Mouse (Mus musculus) lung, embryonic 16.5 days (tissue): ENCODE results near the gene Samm50. TPM values are rescaled to one million over a fixed set of nuclear protein-coding genes. Genes with fewer than 3 reads are reported as not detected.

ENCODE experiments used
- ATAC-seq: fragments of 200-750 bp; cut with Nextera tagmentation; 2 replicates; pipeline ENCODE4 v1.8.0; 2017; ENCODE audit warnings: low read depth, mild to moderate bottlenecking, moderate library complexity
- H3K27ac ChIP-seq: fragments of 300-500 bp; sonication (generic); 2 replicates; pipeline ENCODE4 v1.5.1; 2014; ENCODE audit warnings: mild to moderate bottlenecking, control low read depth, low read length
- H3K27me3 ChIP-seq: fragments of 300-500 bp; sonication (generic); 2 replicates; pipeline ENCODE4 v1.6.1; 2014; ENCODE audit warnings: low read depth, low read length, mixed read lengths; ENCODE audit not compliant: control insufficient read depth, insufficient read depth
- H3K36me3 ChIP-seq: fragments of 300-500 bp; sonication (generic); 2 replicates; pipeline ENCODE4 v1.6.1; 2014; ENCODE audit warnings: low read length; ENCODE audit not compliant: control insufficient read depth, insufficient read depth
- H3K4me1 ChIP-seq: fragments of 300-500 bp; sonication (generic); replicated peaks from 2 replicates; pipeline ENCODE4 v1.6.1; 2014; ENCODE audit warnings: low read length, mixed read lengths; ENCODE audit not compliant: control insufficient read depth, insufficient read depth
- H3K4me2 ChIP-seq: fragments of 300-500 bp; sonication (generic); 2 replicates; pipeline ENCODE4 v1.6.1; 2014; ENCODE audit warnings: low read depth, low read length, control low read depth
- H3K4me3 ChIP-seq: fragments of 300-500 bp; sonication (generic); 2 replicates; pipeline ENCODE4 v1.5.1; 2014; ENCODE audit warnings: mild to moderate bottlenecking, low read length, control low read depth
- H3K9ac ChIP-seq: fragments of 300-500 bp; sonication (generic); 2 replicates; pipeline ENCODE4 v1.6.1; 2014; ENCODE audit warnings: low read length, control low read depth
- H3K9me3 ChIP-seq: fragments of 300-500 bp; sonication (generic); 2 replicates; pipeline ENCODE4 v1.6.1; 2016; ENCODE audit warnings: low read length; ENCODE audit not compliant: control insufficient read depth
- WGBS: fragments of 180-500 bp; shearing (Covaris S2); extraction: QIAGEN DNeasy Blood & Tissue Kit; methylation state at CpG from one replicate; pipeline ENCODE4 v1.1.7; 2014; 5-methylcytosine and 5-hydroxymethylcytosine counted together
- microRNA-seq: library from miRNA; unstranded; fragments of <30 nt; microRNA quantifications from one replicate; pipeline ENCODE4, GENCODE M21; 2016
- polyA plus RNA-seq: library from polyadenylated mRNA; unstranded; fragments of >200 nt; fragmentation: Nextera tagmentation; extraction: Ambion mirVana; gene quantifications from 2 replicates; pipeline ENCODE4 v1.2.1, GENCODE M21; 2015

Gene Samm50
- polyA plus RNA-seq, 1 experiment from 2014 or later, result 105 TPM

DNA sequence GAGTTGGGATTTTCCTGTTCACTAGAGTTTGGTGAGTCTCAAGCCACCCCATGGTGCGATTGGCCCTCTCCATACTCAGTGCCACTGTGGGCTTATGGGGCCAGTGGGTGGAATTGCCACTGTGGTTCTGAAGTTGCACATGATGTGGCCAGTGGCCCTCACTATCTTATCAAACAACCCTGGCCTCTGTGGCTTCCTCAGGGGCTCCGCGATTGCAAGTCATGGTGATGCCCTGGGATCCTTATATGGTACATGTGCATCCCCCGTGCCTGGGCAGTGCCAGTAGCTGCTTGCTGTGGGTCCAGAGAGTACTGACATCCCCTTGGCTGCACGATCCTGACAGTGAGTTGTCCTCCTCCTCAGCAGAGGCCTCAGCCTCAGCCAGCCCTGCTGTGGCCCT, 64.8 kb downstream of the Samm50 start:
- H3K27ac ChIP-seq, result no peak overlapping the region

DNA sequence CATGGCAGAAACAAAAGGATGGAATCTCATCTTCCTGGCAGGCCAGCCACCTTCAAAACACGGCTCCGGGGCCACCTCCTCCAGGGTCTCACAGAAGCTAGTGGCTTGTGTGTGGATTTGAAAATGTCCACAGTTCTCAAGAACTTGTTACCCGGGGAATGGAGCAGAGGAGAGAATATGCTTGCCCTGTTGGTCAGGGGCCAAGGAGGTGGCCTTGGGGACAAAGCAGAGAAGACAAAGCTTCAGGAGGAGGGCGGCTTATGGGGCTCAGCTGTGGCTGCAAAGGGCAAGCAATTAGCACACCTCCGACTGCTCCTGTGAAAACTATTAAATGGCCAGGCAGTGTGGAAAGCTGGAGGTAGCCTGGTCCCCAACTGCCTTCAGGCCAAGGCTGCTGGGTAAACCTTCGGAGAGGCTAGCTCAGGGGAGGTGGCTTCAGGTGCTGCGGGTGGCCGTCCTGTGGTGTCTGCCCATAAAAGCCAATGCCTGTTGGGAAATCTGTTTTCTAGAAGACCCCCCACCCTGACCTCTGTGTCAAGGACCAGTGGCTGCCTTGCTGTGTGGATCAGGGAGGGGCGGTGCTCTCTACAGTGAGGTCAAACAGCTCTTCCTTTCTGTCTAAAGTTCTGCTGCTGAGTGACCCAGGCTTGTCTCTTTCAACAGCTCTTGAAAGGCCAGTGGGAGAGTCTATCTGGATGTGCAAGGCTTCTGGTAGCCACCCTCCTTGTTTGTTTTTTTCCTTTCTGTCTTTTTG, 66.7 kb downstream of the Samm50 start:
- Histone ChIP-seq H3K4me3 (no peak overlapping the region), H3K9ac (no peak overlapping the region), H3K27ac (no peak overlapping the region), H3K4me2 (no peak overlapping the region), H3K36me3 (no peaks in the 10 kb centered on the region), H3K4me1 (peaks cover 4% of the 10 kb centered on the region; the same call in 1 of the 2 replicates), H3K27me3 (no peaks in the 10 kb centered on the region), H3K9me3 (no peaks in the 10 kb centered on the region)
- no peak for ATAC-seq
- 79% methylated on average over 9 of the region's 9 CpGs for WGBS

More for the DNA sequence above, 64.8 kb downstream of the Samm50 start:
- Histone ChIP-seq H3K9ac (no peak overlapping the region), H3K4me3 (no peak overlapping the region), H3K27me3 (no peaks in the 10 kb centered on the region), H3K9me3 (no peaks in the 10 kb centered on the region), H3K36me3 (no peaks in the 10 kb centered on the region), H3K4me1 (peaks cover 6% of the 10 kb centered on the region; the same call in 1 of the 2 replicates), H3K4me2 (no peak overlapping the region)
- WGBS, result 85% methylated on average over 5 of the region's 5 CpGs
- no peak for ATAC-seq

- ATAC-seq, result peak; percentile 42
- Histone ChIP-seq H3K9me3 (no peaks in the 10 kb centered on the region), H3K36me3 (no peaks in the 10 kb centered on the region), H3K4me2 (no peak overlapping the region), H3K4me3 (no peak overlapping the region), H3K4me1 (no peaks in the 10 kb centered on the region), H3K27me3 (no peaks in the 10 kb centered on the region), H3K27ac (no peak overlapping the region), H3K9ac (no peak overlapping the region)
- 31% methylated on average over 22 of the region's 22 CpGs for WGBS
These were observed 68.2 kb downstream of the Samm50 start for GRCm38 (mm10) chr15:84260123-84260822.

- no peak for ATAC-seq
- WGBS, result 91% methylated on average over 6 of the region's 6 CpGs
- no peaks in the 10 kb centered on the region for H3K27me3 ChIP-seq
- H3K4me1 ChIP-seq, result no peaks in the 10 kb centered on the region; the same call in 1 of the 2 replicates
- no peak overlapping the region for H3K27ac ChIP-seq
- no peaks in the 10 kb centered on the region for H3K9me3 ChIP-seq
- H3K4me3 ChIP-seq, result no peak overlapping the region
- H3K36me3 ChIP-seq, result no peaks in the 10 kb centered on the region
- H3K9ac ChIP-seq, result no peak overlapping the region
- H3K4me2 ChIP-seq, result no peak overlapping the region
These were observed 70.6 kb downstream of the Samm50 start for GRCm38 (mm10) chr15:84262630-84263029.

DNA sequence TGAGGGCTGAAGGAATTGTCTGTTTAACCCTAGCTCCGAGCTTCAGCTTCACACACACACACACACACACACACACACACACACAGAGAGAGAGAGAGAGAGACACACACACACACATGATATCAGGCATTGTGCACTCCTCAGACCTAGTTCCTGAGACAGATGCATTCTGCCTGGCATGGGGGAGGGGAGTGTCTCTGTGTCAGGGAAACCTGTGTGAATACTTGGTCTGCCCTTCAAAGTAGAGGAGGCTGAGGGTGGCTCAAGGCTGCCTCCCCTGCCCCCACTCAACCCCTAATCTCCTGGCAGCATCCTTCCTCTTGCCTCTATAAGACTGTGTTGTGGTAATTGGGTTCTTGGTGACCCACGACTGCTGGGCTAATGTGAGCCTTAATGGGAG, 71.5 kb downstream of the Samm50 start:
- no peaks in the 10 kb centered on the region; the same call in 1 of the 2 replicates for H3K4me1 ChIP-seq
- no peak overlapping the region for H3K4me3 ChIP-seq
- ATAC-seq, result no peak
- no peak overlapping the region for H3K4me2 ChIP-seq
- H3K36me3 ChIP-seq, result no peaks in the 10 kb centered on the region
- no peaks in the 10 kb centered on the region for H3K9me3 ChIP-seq
- WGBS, result 68% methylated on average over 2 of the region's 2 CpGs
- no peaks in the 10 kb centered on the region for H3K27me3 ChIP-seq
- H3K27ac ChIP-seq, result no peak overlapping the region
- no peak overlapping the region for H3K9ac ChIP-seq

- Histone ChIP-seq H3K27ac (no peak overlapping the region), H3K27me3 (no peaks in the 10 kb centered on the region), H3K9ac (no peak overlapping the region), H3K9me3 (no peaks in the 10 kb centered on the region), H3K4me2 (no peak overlapping the region), H3K4me3 (no peak overlapping the region), H3K36me3 (no peaks in the 10 kb centered on the region), H3K4me1 (no peaks in the 10 kb centered on the region; the same call in 1 of the 2 replicates)
- no peak for ATAC-seq
- WGBS, result 60% methylated on average over 11 of the region's 11 CpGs
These were observed 73.1 kb downstream of the Samm50 start for GRCm38 (mm10) chr15:84265141-84265540.

DNA sequence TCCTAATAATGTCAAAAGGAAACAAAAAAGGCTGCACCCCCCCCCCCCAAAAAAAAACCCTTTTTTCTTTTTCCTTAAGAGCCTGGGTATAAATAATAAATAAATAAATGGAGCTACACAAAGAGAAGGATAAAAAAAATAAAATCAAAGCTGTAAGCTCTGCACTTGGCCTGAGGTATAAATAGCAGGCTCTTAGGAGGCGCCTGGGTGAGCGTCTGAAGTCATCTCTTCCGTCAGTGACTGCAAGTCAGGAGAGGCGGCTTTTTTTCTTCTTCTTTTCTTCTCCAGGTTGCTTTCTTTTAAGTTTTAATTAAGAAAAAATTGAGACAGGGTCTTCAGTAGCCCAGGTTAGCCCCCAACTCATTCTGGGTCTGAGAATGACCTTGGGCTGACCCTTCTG, 74.2 kb downstream of the Samm50 start:
- Histone ChIP-seq H3K4me1 (no peaks in the 10 kb centered on the region; the same call in 1 of the 2 replicates), H3K9ac (no peak overlapping the region), H3K4me2 (no peak overlapping the region), H3K27me3 (no peaks in the 10 kb centered on the region), H3K4me3 (no peak overlapping the region), H3K36me3 (no peaks in the 10 kb centered on the region), H3K27ac (no peak overlapping the region), H3K9me3 (no peaks in the 10 kb centered on the region)
- 53% methylated on average over 4 of the region's 4 CpGs for WGBS
- no peak for ATAC-seq

Small RNA genes lying within 50 kb of the gene (microRNA-seq; reads per million reads assigned to microRNA genes)
- gene Mir6392, result not detected

Other genes with a start within 250 kb of the Samm50 start
- gene Efcab6, start 126.9 kb upstream of the Samm50 start, polyA plus RNA-seq, result 0.57 and 1.3 TPM in 2 replicates
- gene Sult4a1, start 86.5 kb upstream of the Samm50 start, polyA plus RNA-seq, result 0.98 and 1.7 TPM in 2 replicates
- gene Pnpla5, start 69.1 kb upstream of the Samm50 start, polyA plus RNA-seq, result not detected in 2 replicates
- 0.38 TPM in 1 of 2 replicates, not detected in the other for gene Pnpla3, start 24.4 kb upstream of the Samm50 start, polyA plus RNA-seq
- gene Parvb, start 39.8 kb downstream of the Samm50 start, polyA plus RNA-seq, result 5.2 and 5.3 TPM in 2 replicates
- 3.8 and 5.5 TPM in 2 replicates for gene Parvg, start 131.8 kb downstream of the Samm50 start, polyA plus RNA-seq